8 mouse cellular contexts compared by ENCODE assay signal in genomic region chrX:36082917-36083316, GRCm38 (mm10). TPM values are rescaled to one million over a fixed set of nuclear protein-coding genes. Genes with fewer than 3 reads are reported as not detected.
DNase-seq lines count a peak whose midpoint lies in the region.

No protein-coding gene starts in this region.

- DNase-seq in thymus, postnatal 0 days (ENCODE audit: low spot score), result peak; percentile 1
- no peak for DNase-seq in thymus, postnatal 36 days
- peak; percentile 12 for DNase-seq in adrenal gland, postnatal 36 days
- DNase-seq in heart, postnatal 25 days (ENCODE audit: low spot score), result peak; percentile 5
- DNase-seq in skeletal muscle tissue, adult 2 months (ENCODE audit: low read depth, low spot score), result peak; percentile 21
- DNase-seq in left cerebral cortex, postnatal 25 days (ENCODE audit: low spot score in 2 of 2), result no peak
- no peak for DNase-seq in cerebellum, adult 9-11 months
- DNase-seq in right cerebral cortex, postnatal 10 days (ENCODE audit: low spot score in 2 of 2), result no peak

- intact Hi-C loops in heart, postnatal 25 days (cut with DNase I), result no loop called here
- intact Hi-C loops in left cerebral cortex, postnatal 25 days (cut with DNase I), result no loop called here

RNA-seq across cellular contexts. Expression of gene Il13ra1, which starts 29.0 kb away (rescaled TPM):
- 13.5 and 14.8 TPM in 2 replicates for polyA plus RNA-seq in thymus, postnatal 0 days (2015; fragmentation: Nextera tagmentation; extraction: Ambion mirVana)
- total RNA-seq in adrenal gland, postnatal 36 days (2021), result 10 to 100 TPM in 1 of 2 experiments, 1 to 10 TPM in 1; 7.1 to 13.8 TPM
- total RNA-seq in heart, postnatal 25 days (2021), result 10 to 100 TPM; 32.1 to 37.8 TPM
- 1 to 10 TPM; 4.0 to 4.8 TPM for total RNA-seq in left cerebral cortex, postnatal 25 days (2021)

Comparison
In these comparisons a context has a peak if more than half of its experiments do, and no peak if none do; other contexts are left out.
1. DNase-seq: peak in thymus, postnatal 0 days (single experiment), adrenal gland, postnatal 36 days (2 of 2), heart, postnatal 25 days (single experiment) and skeletal muscle tissue, adult 2 months (single experiment); none in thymus, postnatal 36 days (0 of 2), left cerebral cortex, postnatal 25 days (0 of 2), cerebellum, adult 9-11 months (single experiment) and right cerebral cortex, postnatal 10 days (0 of 2).